Mouse (Mus musculus) heart, embryonic 13.5 days (tissue): ENCODE measurements around the gene Khsrp. TPM values are rescaled to one million over a fixed set of nuclear protein-coding genes. Genes with fewer than 3 reads are reported as not detected.

Source experiments
- ATAC-seq: fragments of 200-750 bp; cut with Nextera tagmentation; 2 replicates; pipeline ENCODE4 v1.8.0; 2017; ENCODE audit warnings: moderate TSS enrichment; ENCODE audit not compliant: insufficient number of reproducible peaks, low FRiP score, low TSS enrichment; ENCODE audit errors: extremely low read depth
- H3K27ac ChIP-seq: fragments of 300-500 bp; sonication (generic); replicated peaks from 2 replicates; pipeline ENCODE4 v1.5.1; 2015; ENCODE audit warnings: moderate library complexity, mild to moderate bottlenecking, inconsistent platforms
- H3K27me3 ChIP-seq: fragments of 300-500 bp; sonication (generic); replicated peaks from 2 replicates; pipeline ENCODE4 v1.6.1; 2015; ENCODE audit warnings: mild to moderate bottlenecking, inconsistent platforms
- H3K36me3 ChIP-seq: fragments of 300-500 bp; sonication (generic); 2 replicates; pipeline ENCODE4 v1.6.1; 2015; ENCODE audit warnings: mild to moderate bottlenecking, inconsistent platforms
- H3K4me1 ChIP-seq: fragments of 300-500 bp; sonication (generic); 2 replicates; pipeline ENCODE4 v1.6.1; 2015; ENCODE audit warnings: inconsistent platforms
- H3K4me2 ChIP-seq: fragments of 300-500 bp; sonication (generic); 2 replicates; pipeline ENCODE4 v1.6.1; 2015; ENCODE audit warnings: inconsistent platforms, mild to moderate bottlenecking, moderate library complexity
- H3K4me3 ChIP-seq: fragments of 300-500 bp; sonication (generic); 2 replicates; pipeline ENCODE4 v1.5.1; 2015; ENCODE audit warnings: moderate library complexity, mild to moderate bottlenecking, inconsistent platforms
- H3K9ac ChIP-seq: fragments of 300-500 bp; sonication (generic); 2 replicates; pipeline ENCODE4 v1.6.1; 2015; ENCODE audit warnings: inconsistent platforms, mild to moderate bottlenecking, moderate library complexity
- H3K9me3 ChIP-seq: fragments of 300-500 bp; sonication (generic); 2 replicates; pipeline ENCODE4 v1.6.1; 2016; ENCODE audit warnings: inconsistent platforms
- WGBS: fragments of 180-500 bp; shearing (Covaris S2); methylation state at CpG from one replicate; pipeline ENCODE4 v1.1.7; 2015; ENCODE audit warnings: mixed read lengths; 5-methylcytosine and 5-hydroxymethylcytosine counted together
- polyA plus RNA-seq: library from polyadenylated mRNA; unstranded; fragments of >200 nt; fragmentation: Nextera tagmentation; extraction: Ambion mirVana; gene quantifications from 2 replicates; pipeline ENCODE4 v1.2.1, GENCODE M21; 2015

The Khsrp gene
- polyA plus RNA-seq, 1 experiment from 2014 or later, result 30.5 TPM

DNA sequence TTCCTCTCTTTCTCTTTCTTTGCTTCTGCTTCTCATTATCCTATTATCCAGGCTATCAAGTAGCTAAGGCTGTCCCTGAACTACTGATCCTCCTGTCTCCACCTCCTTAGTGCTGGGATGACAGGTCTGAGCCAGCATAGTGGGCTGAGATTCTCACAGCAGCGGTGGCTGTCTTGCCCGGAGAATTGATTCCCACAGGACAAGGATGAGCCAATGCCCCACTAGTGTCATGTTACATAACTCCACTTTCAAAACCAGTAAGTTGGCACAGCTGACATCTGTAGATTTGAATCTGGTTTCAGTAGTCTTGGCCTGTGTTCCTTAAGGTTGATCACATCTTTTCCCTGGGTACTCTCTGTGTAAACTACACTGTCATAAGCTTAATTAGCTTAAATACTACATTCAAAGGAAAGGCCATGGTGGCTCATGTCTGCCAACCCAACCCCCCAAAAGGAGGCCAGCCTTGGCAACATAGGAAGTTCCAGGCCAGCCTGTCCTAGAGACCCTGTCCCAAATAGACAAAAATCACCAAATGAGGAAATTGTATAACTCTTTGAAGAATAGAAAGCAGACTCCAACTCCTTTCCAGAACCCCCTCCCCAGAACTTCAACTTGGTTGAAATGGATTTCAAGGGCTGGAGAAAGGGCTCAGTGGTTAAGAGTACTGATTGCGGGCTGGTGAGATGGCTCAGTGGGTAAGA, 45.1 kb downstream of the Khsrp start:
- H3K27me3 ChIP-seq, result no peaks in the 10 kb centered on the region
- peaks cover 10% of the 10 kb centered on the region for H3K4me1 ChIP-seq
- no peak overlapping the region for H3K27ac ChIP-seq
- no peak overlapping the region for H3K9ac ChIP-seq
- H3K4me3 ChIP-seq, result no peak overlapping the region
- ATAC-seq, result no peak
- H3K9me3 ChIP-seq, result no peaks in the 10 kb centered on the region
- 0 out of 2 replicates have a peak, but pooled peaks cover 2% of the 10 kb centered on the region for H3K36me3 ChIP-seq
- no peak overlapping the region for H3K4me2 ChIP-seq
- WGBS, result 80% methylated on average over 3 of the region's 3 CpGs

DNA sequence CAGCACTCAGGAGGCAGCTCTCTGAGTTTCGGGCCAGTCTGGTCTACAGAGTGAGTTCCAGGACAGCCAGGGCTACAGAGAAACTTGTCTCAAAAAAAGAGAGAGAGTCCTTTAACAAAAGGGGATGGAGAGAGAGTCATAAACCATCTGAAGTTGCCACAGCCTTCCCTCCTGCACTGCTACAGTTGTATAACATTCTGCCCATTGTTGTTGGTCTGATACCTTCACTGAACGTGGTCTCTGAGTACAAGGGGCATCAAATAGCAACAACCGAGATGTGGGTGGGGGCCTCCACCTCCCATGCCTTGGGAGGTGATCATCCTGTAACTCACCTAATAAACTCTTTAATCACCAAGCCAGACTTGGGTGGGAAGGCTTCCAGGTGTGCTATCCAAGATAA, 45.7 kb downstream of the Khsrp start:
- no peak overlapping the region for H3K4me3 ChIP-seq
- WGBS, result 62% methylated on average over 3 of the region's 3 CpGs
- no peaks in the 10 kb centered on the region for H3K27me3 ChIP-seq
- no peak overlapping the region for H3K9ac ChIP-seq
- no peaks in the 10 kb centered on the region for H3K9me3 ChIP-seq
- H3K36me3 ChIP-seq, result no peaks in the 10 kb centered on the region
- H3K4me1 ChIP-seq, result peaks cover 4% of the 10 kb centered on the region
- H3K27ac ChIP-seq, result no peak overlapping the region
- no peak for ATAC-seq
- no peak overlapping the region for H3K4me2 ChIP-seq

DNA sequence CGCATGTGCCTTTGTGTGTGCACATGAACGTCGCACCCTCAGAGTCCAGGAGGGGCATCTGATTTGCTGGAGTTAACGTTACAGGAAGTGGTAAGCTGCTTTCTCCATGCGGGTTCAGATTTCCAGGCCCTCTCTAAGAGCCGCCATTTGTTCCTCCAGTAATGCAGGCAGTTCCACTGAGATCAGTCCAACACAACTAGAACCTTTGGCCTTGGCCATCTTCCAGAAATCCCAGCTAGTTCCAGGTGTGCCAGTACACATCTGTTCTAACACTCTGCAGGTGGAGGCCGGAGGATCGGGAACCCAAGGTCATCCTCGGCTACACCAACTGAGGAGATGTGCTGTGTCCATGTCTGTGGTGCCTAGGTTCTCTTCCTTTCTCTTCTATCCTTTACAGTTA, 46.4 kb downstream of the Khsrp start:
- 75% methylated on average over 9 of the region's 9 CpGs for WGBS
- H3K9ac ChIP-seq, result no peak overlapping the region
- no peaks in the 10 kb centered on the region for H3K27me3 ChIP-seq
- ATAC-seq, result no peak
- no peaks in the 10 kb centered on the region for H3K36me3 ChIP-seq
- no peaks in the 10 kb centered on the region for H3K9me3 ChIP-seq
- H3K4me3 ChIP-seq, result no peak overlapping the region
- H3K27ac ChIP-seq, result no peak overlapping the region
- H3K4me2 ChIP-seq, result no peak overlapping the region
- H3K4me1 ChIP-seq, result peaks cover 4% of the 10 kb centered on the region

DNA sequence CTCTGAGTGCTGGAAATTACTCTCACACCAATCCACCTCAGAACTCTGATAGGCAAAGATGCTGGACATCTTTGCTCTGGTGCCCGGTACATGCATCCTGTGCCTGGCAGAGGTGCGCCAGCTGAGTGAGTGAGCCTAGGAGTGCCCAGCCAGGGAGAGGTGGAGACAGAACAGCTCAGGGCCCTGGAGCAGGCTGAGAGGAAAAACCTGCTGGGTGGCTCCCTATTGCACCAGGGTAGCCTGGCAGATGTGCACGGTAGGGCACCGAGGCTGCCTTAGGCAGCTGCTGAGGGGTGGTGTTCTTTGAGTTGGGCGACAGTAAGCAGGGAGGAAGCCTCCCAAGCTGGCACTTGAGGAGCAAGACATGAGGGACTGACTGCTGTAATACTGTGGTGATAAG, 49.3 kb downstream of the Khsrp start, which contains the start of gene Acer1:
Gene Acer1 (minus strand): TSS at position 114 of the 400 bp plus-strand sequence.
- WGBS, result 51% methylated on average over 5 of the region's 5 CpGs
- H3K4me2 ChIP-seq, result no peak within 1 kb of the TSS
- H3K27ac ChIP-seq, result no peak within 1 kb of the TSS
- H3K4me3 ChIP-seq, result no peak within 1 kb of the TSS
- H3K36me3 ChIP-seq, result no peaks in the 10 kb centered on the region
- H3K4me1 ChIP-seq, result no peaks in the 10 kb centered on the region
- H3K9me3 ChIP-seq, result no peaks in the 10 kb centered on the region
- H3K9ac ChIP-seq, result no peak within 1 kb of the TSS
- ATAC-seq, result no peak
- H3K27me3 ChIP-seq, result 0 out of 2 replicates have a peak, but pooled peaks cover 4% of the 10 kb centered on the region

DNA sequence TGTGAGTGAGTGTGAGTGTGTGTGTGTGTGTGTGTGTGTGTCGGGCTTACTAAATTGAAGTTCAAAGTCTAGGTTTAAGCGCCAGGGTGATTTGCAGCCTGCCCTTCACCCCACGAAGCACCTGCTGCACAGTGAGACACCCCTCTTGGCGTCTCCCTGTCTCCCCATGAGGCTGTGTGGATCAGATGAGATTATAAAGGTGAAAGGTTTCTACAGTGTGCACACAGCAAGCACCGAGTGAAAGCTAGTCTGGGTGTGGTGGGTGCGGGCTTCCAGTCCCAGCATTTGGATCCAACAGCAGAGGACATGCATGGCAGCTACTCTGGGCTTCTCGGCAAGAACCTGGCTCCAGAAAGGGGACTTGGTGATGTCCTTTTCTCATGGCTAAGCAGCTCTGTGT, 50.3 kb downstream of the Khsrp start:
- Histone ChIP-seq H3K9me3 (no peaks in the 10 kb centered on the region), H3K27ac (no peak overlapping the region), H3K4me3 (no peak overlapping the region), H3K27me3 (0 out of 2 replicates have a peak, but pooled peaks cover 4% of the 10 kb centered on the region), H3K36me3 (no peaks in the 10 kb centered on the region), H3K9ac (no peak overlapping the region), H3K4me1 (no peaks in the 10 kb centered on the region), H3K4me2 (no peak overlapping the region)
- WGBS, result 69% methylated on average over 7 of the region's 7 CpGs
- ATAC-seq, result no peak

DNA sequence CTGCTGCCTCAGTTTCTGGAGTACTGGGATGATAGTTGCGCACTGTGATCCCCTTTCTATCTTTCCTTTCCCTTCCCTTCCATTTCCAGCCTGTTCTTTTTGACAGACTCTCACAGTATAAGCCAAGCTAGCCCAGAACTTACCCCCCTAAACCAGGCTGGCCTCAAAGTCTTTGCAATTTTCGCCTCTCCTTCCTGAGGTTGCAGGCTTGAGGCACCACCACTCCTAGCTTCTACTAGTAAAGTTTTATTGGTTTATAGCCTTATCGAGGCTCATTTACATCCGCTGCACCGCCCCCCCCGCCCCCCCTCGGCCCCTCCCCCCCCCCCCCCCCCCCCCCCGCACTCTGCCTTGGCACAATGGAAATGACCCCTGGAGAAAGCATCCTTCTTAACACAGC, 51.8 kb downstream of the Khsrp start:
- no peaks in the 10 kb centered on the region for H3K4me1 ChIP-seq
- no peak overlapping the region for H3K27ac ChIP-seq

DNA sequence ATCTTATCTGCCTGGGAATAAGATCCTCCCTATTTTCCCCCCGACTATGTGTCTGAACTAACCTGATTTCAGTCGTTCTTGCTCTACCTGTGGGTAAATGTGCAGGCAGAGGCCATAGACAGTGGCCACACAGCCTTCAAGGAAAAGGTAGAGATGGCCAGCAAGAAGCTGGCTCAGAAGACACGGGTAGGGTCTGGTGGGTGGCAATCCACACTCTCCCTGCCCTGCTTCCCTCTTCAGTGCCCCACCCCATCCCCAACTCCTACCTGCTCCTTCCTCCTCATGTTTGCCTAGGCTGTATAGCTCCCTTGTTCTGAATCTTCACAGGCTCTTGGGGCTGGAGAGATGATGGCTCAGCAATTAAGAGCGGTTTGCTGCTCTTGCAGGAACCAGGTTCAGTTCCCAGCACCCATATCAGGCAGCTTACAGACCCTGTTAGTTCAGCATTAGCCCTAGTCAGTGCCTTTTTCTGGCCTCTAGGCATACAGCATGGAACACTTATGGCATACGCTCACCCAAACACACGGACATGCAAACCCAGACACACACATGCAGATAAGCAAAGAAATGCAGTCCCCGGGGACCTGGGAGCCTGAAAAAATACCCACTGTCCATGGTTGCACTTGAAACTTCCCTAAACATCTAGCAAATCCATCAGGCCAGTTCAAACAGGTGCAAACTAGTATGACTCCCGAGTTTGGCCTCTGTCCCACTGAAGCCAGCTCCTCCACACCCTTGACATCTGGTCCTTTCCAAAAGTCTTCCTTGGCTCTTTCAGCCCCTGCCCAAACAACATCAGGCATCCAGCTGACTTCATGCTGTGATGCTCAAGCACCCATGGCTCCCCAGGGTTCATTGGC, 54.6 kb downstream of the Khsrp start:
- 0 out of 2 replicates have a peak, but pooled peaks cover 7% of the 10 kb centered on the region for H3K27me3 ChIP-seq

More for the DNA sequence above, 51.8 kb downstream of the Khsrp start:
- 41% methylated on average over 6 of the region's 8 CpGs for WGBS
- Histone ChIP-seq H3K36me3 (no peaks in the 10 kb centered on the region), H3K27me3 (0 out of 2 replicates have a peak, but pooled peaks cover 4% of the 10 kb centered on the region), H3K9me3 (no peaks in the 10 kb centered on the region), H3K4me2 (no peak overlapping the region), H3K9ac (no peak overlapping the region), H3K4me3 (no peak overlapping the region)
- ATAC-seq, result no peak

DNA sequence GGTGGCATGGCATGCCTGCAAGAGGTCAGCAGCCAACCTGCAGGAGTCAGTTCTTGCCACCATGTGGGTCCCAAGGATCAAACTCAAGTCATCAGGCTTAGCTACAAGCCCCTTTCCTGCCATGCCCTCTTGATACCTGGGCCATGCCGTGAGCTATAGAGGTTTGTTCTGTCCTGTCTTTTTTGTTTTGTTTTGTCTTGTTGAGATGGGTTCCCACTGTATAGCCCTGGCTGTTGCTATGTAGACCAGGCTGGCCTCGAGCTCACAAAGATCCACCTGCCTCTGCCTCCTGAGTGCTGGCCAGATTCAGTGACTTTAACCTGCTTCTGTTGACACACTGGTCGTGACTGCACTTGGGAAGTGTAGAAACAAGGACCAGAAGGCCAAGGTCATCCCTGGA, 55.9 kb downstream of the Khsrp start:
- no peak overlapping the region for H3K27ac ChIP-seq
- H3K4me3 ChIP-seq, result no peak overlapping the region
- no peak overlapping the region for H3K4me2 ChIP-seq
- H3K9ac ChIP-seq, result no peak overlapping the region
- 61% methylated on average over 3 of the region's 3 CpGs for WGBS
- peaks cover 18% of the 10 kb centered on the region for H3K27me3 ChIP-seq
- no peak for ATAC-seq
- no peaks in the 10 kb centered on the region for H3K36me3 ChIP-seq
- no peaks in the 10 kb centered on the region for H3K4me1 ChIP-seq
- H3K9me3 ChIP-seq, result no peaks in the 10 kb centered on the region

More for the DNA sequence above, 54.6 kb downstream of the Khsrp start:
- H3K4me2 ChIP-seq, result no peak overlapping the region
- no peaks in the 10 kb centered on the region for H3K4me1 ChIP-seq
- no peak for ATAC-seq
- no peaks in the 10 kb centered on the region for H3K9me3 ChIP-seq
- no peaks in the 10 kb centered on the region for H3K36me3 ChIP-seq
- H3K9ac ChIP-seq, result no peak overlapping the region
- 54% methylated on average over 8 of the region's 8 CpGs for WGBS
- H3K27ac ChIP-seq, result no peak overlapping the region
- no peak overlapping the region for H3K4me3 ChIP-seq

DNA sequence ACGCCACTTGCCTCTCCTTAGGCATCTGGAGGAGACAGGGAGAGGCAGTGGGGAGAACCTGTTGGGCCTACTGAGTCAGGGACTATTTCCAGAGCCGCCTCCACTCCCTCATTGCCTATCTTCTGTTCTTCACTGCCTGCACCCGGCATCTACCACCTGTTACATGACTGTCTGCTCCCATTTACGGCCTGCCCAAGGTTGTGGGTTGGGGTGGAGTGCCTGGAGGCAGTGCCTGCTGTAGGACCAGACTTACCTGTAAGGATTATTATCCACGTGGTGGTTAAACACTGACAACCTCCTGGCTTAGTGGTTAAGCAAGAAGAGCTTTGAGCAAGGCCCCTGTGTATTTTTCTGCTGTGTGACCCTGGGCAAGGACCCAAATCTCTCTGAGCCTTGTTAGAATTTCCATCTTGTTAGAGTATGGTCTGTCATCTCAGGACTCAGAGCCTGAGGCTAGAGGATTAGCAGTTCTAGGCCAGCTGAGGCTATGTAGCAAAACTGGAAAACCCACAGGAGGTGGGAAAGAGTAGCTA, 56.5 kb downstream of the Khsrp start:
- no peaks in the 10 kb centered on the region for H3K4me1 ChIP-seq
- H3K27ac ChIP-seq, result no peak overlapping the region
- no peaks in the 10 kb centered on the region for H3K9me3 ChIP-seq
- H3K27me3 ChIP-seq, result peaks cover 24% of the 10 kb centered on the region
- H3K4me3 ChIP-seq, result no peak overlapping the region
- no peak for ATAC-seq
- no peaks in the 10 kb centered on the region for H3K36me3 ChIP-seq
- H3K9ac ChIP-seq, result no peak overlapping the region
- 75% methylated on average over 5 of the region's 5 CpGs for WGBS
- no peak overlapping the region for H3K4me2 ChIP-seq

DNA sequence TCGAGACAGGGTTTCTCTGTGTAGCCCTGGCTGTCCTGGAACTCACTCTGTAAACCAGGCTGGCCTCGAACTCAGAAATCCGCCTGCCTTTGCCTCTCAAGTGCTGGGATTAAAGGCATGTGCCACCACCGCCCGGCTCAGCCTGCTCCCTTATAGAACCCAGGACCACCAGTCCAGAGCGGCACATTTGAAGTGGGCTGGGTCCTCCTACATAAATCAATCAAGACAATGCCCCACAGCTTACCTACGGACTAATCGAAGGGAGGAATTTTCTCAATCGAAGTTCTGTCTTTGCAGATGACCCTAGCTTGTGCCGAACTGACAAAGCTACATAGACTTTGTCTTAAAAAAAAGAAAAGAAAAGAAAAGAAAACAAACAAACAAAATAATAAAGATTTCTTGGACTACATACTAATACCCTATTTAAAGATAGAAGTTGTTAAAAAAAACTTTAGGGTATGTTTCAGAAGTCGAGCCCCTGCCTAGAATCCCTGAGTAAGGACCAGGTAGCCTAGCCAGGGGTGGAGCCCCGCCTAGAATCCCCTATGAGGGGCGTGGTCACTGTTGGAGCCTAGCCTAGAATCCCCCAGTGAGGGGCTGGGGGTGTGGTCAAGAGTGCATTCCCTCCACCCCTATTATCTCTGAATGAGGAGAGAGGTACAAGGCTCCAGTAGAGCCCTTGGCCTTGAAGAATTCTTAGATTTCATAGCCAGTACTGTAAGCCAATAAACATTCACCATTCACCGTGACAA, 57.2 kb downstream of the Khsrp start:
- 59% methylated on average over 13 of the region's 14 CpGs for WGBS
- H3K4me3 ChIP-seq, result no peak overlapping the region

More for the DNA sequence above, 57.2 kb downstream of the Khsrp start:
- H3K9ac ChIP-seq, result no peak overlapping the region
- H3K4me1 ChIP-seq, result no peaks in the 10 kb centered on the region
- ATAC-seq, result no peak
- no peaks in the 10 kb centered on the region for H3K9me3 ChIP-seq
- H3K27ac ChIP-seq, result no peak overlapping the region
- no peak overlapping the region for H3K4me2 ChIP-seq
- H3K36me3 ChIP-seq, result no peaks in the 10 kb centered on the region
- H3K27me3 ChIP-seq, result peaks cover 28% of the 10 kb centered on the region
